Mouse (Mus musculus): ENCODE measurements around the gene Pelo.

DNA sequence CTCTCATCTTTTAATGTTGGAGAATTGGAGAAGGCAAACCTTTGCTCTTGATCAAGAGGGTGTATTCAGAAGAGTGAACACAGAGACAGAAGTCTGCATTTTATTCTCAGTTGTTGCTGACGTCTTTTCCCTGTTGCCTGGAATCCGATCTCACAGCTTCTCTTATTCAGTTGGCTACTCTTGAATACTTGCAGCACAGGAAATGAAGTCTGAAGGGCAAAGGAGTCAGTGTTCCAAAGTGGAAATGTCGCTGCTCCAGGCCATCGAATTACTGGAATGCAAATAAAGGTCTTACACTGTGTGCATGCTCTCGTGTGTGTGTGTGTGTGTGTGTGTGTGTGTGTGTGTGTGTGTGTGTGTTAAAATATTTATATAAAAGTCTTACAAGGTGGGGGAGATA lies 42.4 kb upstream of the Pelo start:
- TF ChIP-seq CTCF (IDR thresholded peaks at IDR 0.05; ENCODE audit: low read depth) (no peak), EP300 (IDR thresholded peaks at IDR 0.05; ENCODE audit: low read depth) (no peak)

All from liver, postnatal 0 days (tissue).